Mouse (Mus musculus): ENCODE results near the gene Mbd3l1. TPM values are rescaled to one million over a fixed set of nuclear protein-coding genes. Genes with fewer than 3 reads are reported as not detected.

Mbd3l1 gene
- not detected for polyA plus RNA-seq (2014; fragmentation: Illumina TruSeq; extraction: RNeasy Lipid Tissue Mini Kit (QIAGEN cat#74804); ENCODE audit: low replicate concordance)

DNA sequence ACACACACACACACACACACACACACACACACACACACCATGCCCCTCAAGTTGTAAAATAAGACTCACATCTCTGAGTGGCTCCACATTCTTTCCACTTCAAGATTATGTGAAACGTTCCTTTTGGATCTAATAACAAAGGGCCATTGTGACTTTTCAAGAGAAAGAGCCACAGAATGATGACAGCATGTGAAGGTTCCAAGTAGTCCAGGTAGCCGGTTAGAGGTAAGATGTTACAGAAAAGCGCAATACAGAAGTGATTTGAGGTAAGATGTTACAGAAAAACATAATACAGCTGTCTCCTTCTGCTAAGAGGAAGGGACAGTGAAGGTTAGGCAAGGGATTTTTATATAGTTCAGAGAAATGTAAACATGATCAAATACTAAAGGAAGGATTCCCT, at the start of gene Mbd3l1, which contains the start of gene Zfp558:
TSS of gene Mbd3l1 (plus strand) at position 192 of the 400 bp plus-strand sequence.
TSS of gene Zfp558 (minus strand) at position 101 of the 400 bp plus-strand sequence.

DNA sequence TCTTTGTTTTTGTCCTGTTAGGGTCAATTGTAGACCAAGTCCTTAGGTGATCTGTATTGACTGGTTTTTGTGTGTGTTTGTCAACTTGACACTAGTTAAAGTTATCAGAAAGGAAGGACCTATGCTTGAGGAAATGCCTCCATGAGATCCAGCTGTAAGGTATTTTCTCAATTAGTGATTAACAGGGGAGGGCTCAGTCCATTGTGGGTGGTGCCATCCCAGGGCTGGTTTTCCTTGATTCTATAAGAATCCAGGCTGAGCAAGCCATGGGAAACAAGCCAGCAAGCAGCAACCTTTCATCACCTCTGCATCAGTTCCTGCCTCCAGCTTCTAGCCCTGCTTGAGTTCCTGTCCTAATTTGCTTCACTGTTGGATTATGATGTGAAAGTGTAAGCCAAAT, 47.8 kb upstream of the Mbd3l1 start, which contains the start of gene Mbd3l2:
TSS of gene Mbd3l2 (plus strand) at position 301 of the 400 bp plus-strand sequence.

Other genes with a start within 250 kb of the Mbd3l1 start
- 172 TPM for gene Chordc1, start 186.2 kb upstream of the Mbd3l1 start, polyA plus RNA-seq (2014; fragmentation: Illumina TruSeq; extraction: RNeasy Lipid Tissue Mini Kit (QIAGEN cat#74804); ENCODE audit: low replicate concordance)
- 5.0 TPM for gene Naalad2, start 75.4 kb upstream of the Mbd3l1 start, polyA plus RNA-seq (2014; fragmentation: Illumina TruSeq; extraction: RNeasy Lipid Tissue Mini Kit (QIAGEN cat#74804); ENCODE audit: low replicate concordance)
- gene Ubtfl1, start 73.9 kb upstream of the Mbd3l1 start, polyA plus RNA-seq (2014; fragmentation: Illumina TruSeq; extraction: RNeasy Lipid Tissue Mini Kit (QIAGEN cat#74804); ENCODE audit: low replicate concordance): not detected
- not detected for gene Mbd3l2, start 47.7 kb upstream of the Mbd3l1 start, polyA plus RNA-seq (2014; fragmentation: Illumina TruSeq; extraction: RNeasy Lipid Tissue Mini Kit (QIAGEN cat#74804); ENCODE audit: low replicate concordance)
- gene Zfp558, start 91 bp upstream of the Mbd3l1 start, polyA plus RNA-seq (2014; fragmentation: Illumina TruSeq; extraction: RNeasy Lipid Tissue Mini Kit (QIAGEN cat#74804); ENCODE audit: low replicate concordance): 3.1 TPM
- gene Muc16, start 196.2 kb downstream of the Mbd3l1 start, polyA plus RNA-seq (2014; fragmentation: Illumina TruSeq; extraction: RNeasy Lipid Tissue Mini Kit (QIAGEN cat#74804); ENCODE audit: low replicate concordance): 0.59 TPM

All from small intestine, adult 10 weeks (tissue).